Mouse (Mus musculus) erythroblast, embryonic 14.5 days (primary cell): ENCODE results near the gene Gm10428.

Experiments
- GATA1 ChIP-seq: IDR thresholded peaks from 2 replicates; pipeline ENCODE4 v1.6.1; 2012; ENCODE audit warnings: low read length, inconsistent platforms, mixed read lengths
- TAL1 ChIP-seq: IDR thresholded peaks from 3 replicates; pipeline ENCODE4 v1.6.1; 2012; ENCODE audit warnings: low read length, inconsistent platforms, mixed read lengths

DNA sequence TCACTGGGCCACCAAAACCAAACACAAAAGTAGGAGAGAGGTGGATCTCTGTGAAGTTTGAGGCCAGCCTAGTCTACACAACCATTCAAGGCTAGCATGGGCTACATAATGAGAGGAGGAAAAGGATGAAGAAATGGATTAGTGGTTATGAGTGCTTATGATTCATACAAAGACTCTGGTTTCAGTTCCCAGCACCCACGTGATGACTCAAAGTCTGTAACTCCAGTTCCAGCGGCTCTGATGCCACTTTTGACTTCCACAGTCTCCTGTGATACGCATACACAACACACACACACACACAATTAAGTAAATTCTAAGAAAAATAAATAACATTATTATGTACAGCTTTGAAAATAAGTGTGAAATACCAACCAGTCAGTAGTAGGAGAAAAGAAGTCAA is 20.2 kb upstream of the Gm10428 start:
- TF ChIP-seq TAL1 (no peak), GATA1 (no peak)
